Mouse (Mus musculus) left cerebral cortex, adult 8-10 months (tissue): ENCODE results near the gene Invs. TPM values are rescaled to one million over a fixed set of nuclear protein-coding genes. Genes with fewer than 3 reads are reported as not detected.

Experiments used
- DNase-seq, 2 experiments: peaks; one replicate each; pipeline ENCODE4 v3.0.0; 2022; ENCODE audit warnings: low spot score in 2 of 2
- total RNA-seq, 4 experiments: library from RNA; stranded (reverse); gene quantifications; 2 replicates each; pipeline ENCODE4 v1.2.4; 2022

The Invs gene
- total RNA-seq, 4 experiments from 2014 or later: 13.9 to 16.8 (median 15.8) TPM

GRCm38 (mm10) chr4:48454106-48454773 lies 174.7 kb downstream of the Invs start:
- no peak for DNase-seq

- no peak for DNase-seq
Observed at GRCm38 (mm10) chr4:48458436-48458835, 178.9 kb downstream of the Invs start.

GRCm38 (mm10) chr4:48461060-48461459 lies 181.5 kb downstream of the Invs start:
- no peak for DNase-seq

GRCm38 (mm10) chr4:48470977-48471376 lies 191.4 kb downstream of the Invs start:
- no peak for DNase-seq

GRCm38 (mm10) chr4:48472052-48472791 lies 192.7 kb downstream of the Invs start:
- no peak for DNase-seq

- peak; percentile 74 to 80 for DNase-seq
Observed at GRCm38 (mm10) chr4:48472792-48473650, 193.5 kb downstream of the Invs start, which contains the start of gene Tex10. Tex10 (minus strand) TSS chr4:48473459.

- DNase-seq: no peak
Observed at GRCm38 (mm10) chr4:48473651-48474011, 194.1 kb downstream of the Invs start.

- no peak for DNase-seq
Observed at GRCm38 (mm10) chr4:48481287-48481686, 201.7 kb downstream of the Invs start.

Other genes with a start within 250 kb of the Invs start
- 10 to 100 TPM; 12.4 to 17.3 (median 16.5) TPM for gene Nr4a3, start 234.6 kb upstream of the Invs start, total RNA-seq
- gene Stx17, start 154.8 kb upstream of the Invs start, total RNA-seq: 10 to 100 TPM; 20.0 to 26.6 (median 25.3) TPM
- 10 to 100 TPM; 27.3 to 33.4 (median 32.5) TPM for gene Erp44, start 202 bp upstream of the Invs start, total RNA-seq
- gene Tex10, start 193.7 kb downstream of the Invs start, total RNA-seq: 10 to 100 TPM; 23.1 to 24.0 (median 23.6) TPM